Mouse (Mus musculus): ENCODE results near the gene Ccdc78.

GRCm38 (mm10) chr17:25808028-25808427 lies 21.6 kb downstream of the Ccdc78 start:
- TF ChIP-seq CTCF (IDR thresholded peaks at IDR 0.05) = no peak
- no peak for TF ChIP-seq EP300 (IDR thresholded peaks at IDR 0.05)

Measured in lung, postnatal 0 days (tissue).